In genomic region chr4:62369091-62369490, GRCm38 (mm10) we compare ENCODE assay signal across 25 mouse cellular contexts. TPM values are rescaled to one million over a fixed set of nuclear protein-coding genes. Genes with fewer than 3 reads are reported as not detected.
DNase-seq lines count a peak whose midpoint lies in the region; ATAC-seq and TF ChIP-seq lines count a peak whose summit lies in the region.
"Had no signal": no experiment of that assay in that cellular context is flagged by ENCODE, and none has a peak within 500 bp of the region (broad histone marks: within the 10 kb centered on the region; RNA-seq: fewer than 3 reads in every experiment).

No protein-coding gene starts in this region.

- no peak overlapping the region; the same call in 1 of the 2 replicates for H3K27ac ChIP-seq in liver, adult 2 months (replicated peaks; ENCODE audit: insufficient read depth, low read depth, low read length)
- peak overlapping the region; percentile 74 for H3K27ac ChIP-seq in liver, embryonic 14.5 days
- no peak overlapping the region for H3K27ac ChIP-seq in hindbrain, embryonic 14.5 days
- H3K27ac ChIP-seq: forebrain, embryonic 10.5 days; forebrain, embryonic 15.5 days; hindbrain, embryonic 13.5 days; kidney, embryonic 15.5 days; layer of hippocampus, adult 2 months; limb, embryonic 10.5 days; limb, embryonic 15.5 days had no signal

- no peak overlapping the region for H3K4me3 ChIP-seq in liver, adult 2 months (ENCODE audit: insufficient read depth, low read depth, low read length)
- H3K4me3 ChIP-seq in liver, embryonic 14.5 days (ENCODE audit: insufficient read depth in 1 of 2, low read depth in 2 of 2, low read length in 2 of 2), result no peak overlapping the region
- H3K4me3 ChIP-seq in hindbrain, embryonic 14.5 days (replicated peaks; ENCODE audit: low read length), result no peak overlapping the region
- H3K4me3 ChIP-seq: forebrain, embryonic 10.5 days; forebrain, embryonic 15.5 days; hindbrain, embryonic 13.5 days; kidney, embryonic 15.5 days; layer of hippocampus, adult 2 months; limb, embryonic 10.5 days; limb, embryonic 15.5 days had no signal

- no peak overlapping the region for H3K9ac ChIP-seq in liver, adult 2 months (ENCODE audit: low read depth, low read length)
- peak overlapping the region; percentile 34 for H3K9ac ChIP-seq in liver, embryonic 14.5 days (replicated peaks)
- no peak overlapping the region for H3K9ac ChIP-seq in hindbrain, embryonic 14.5 days
- H3K9ac ChIP-seq: forebrain, embryonic 15.5 days; hindbrain, embryonic 13.5 days; kidney, embryonic 15.5 days; limb, embryonic 15.5 days had no signal

- ATAC-seq in erythroid progenitor cell, adult 5-6 weeks (replicated peaks; ENCODE audit: low FRiP score, poor library complexity, severe bottlenecking), result peak; percentile 60
- ATAC-seq in liver, embryonic 14.5 days (ENCODE audit: insufficient read depth), result peak; percentile 77
- ATAC-seq in megakaryocyte-erythroid progenitor cell, adult 5-6 weeks (replicated peaks; ENCODE audit: low FRiP score, low TSS enrichment, poor library complexity, severe bottlenecking), result peak; percentile 58
- ATAC-seq in cerebellum, adult (ENCODE audit: insufficient number of reproducible peaks, low FRiP score, low TSS enrichment), result no peak
- no peak for ATAC-seq in hindbrain, embryonic 14.5 days (ENCODE audit: low FRiP score)
- ATAC-seq: CD4-positive, CD25-positive, alpha-beta regulatory T cell, adult 4 months; forebrain, embryonic 15.5 days; lung, postnatal 0 days had no signal

- 0 out of 2 replicates have a peak, but pooled peaks cover 3% of the 10 kb centered on the region for H3K36me3 ChIP-seq in liver, adult 2 months (ENCODE audit: control insufficient read depth, insufficient read depth, low read length)
- H3K36me3 ChIP-seq in liver, embryonic 14.5 days (replicated peaks; ENCODE audit: control insufficient read depth, insufficient read depth, low read depth), result no peaks in the 10 kb centered on the region
- H3K36me3 ChIP-seq in hindbrain, embryonic 14.5 days (replicated peaks; ENCODE audit: control insufficient read depth, insufficient read depth), result no peaks in the 10 kb centered on the region
- H3K36me3 ChIP-seq: forebrain, embryonic 10.5 days; forebrain, embryonic 15.5 days; hindbrain, embryonic 13.5 days; kidney, embryonic 15.5 days; limb, embryonic 10.5 days; limb, embryonic 15.5 days had no signal

- WGBS in liver, adult 2 months, result 20% methylated on average over 3 of the region's 3 CpGs
- WGBS in liver, embryonic 14.5 days (ENCODE audit: insufficient replicate concordance), result 4% methylated on average over 3 of the region's 3 CpGs
- 84% methylated on average over 3 of the region's 3 CpGs for WGBS in hindbrain, embryonic 14.5 days

- H3K79me2 ChIP-seq in liver, adult 2 months (ENCODE audit: control insufficient read depth, insufficient read depth, low read length), result peaks cover 36% of the 10 kb centered on the region

- TF ChIP-seq EP300 in liver, embryonic 14.5 days (IDR thresholded peaks at IDR 0.05; ENCODE audit: low read depth), result peak; percentile 66

- no peaks in the 10 kb centered on the region for H3K27me3 ChIP-seq in liver, adult 2 months (ENCODE audit: control insufficient read depth, insufficient read depth, low read length)
- no peaks in the 10 kb centered on the region for H3K27me3 ChIP-seq in liver, embryonic 14.5 days (ENCODE audit: control insufficient read depth, insufficient read depth, low read length)
- no peaks in the 10 kb centered on the region for H3K27me3 ChIP-seq in hindbrain, embryonic 14.5 days (ENCODE audit: control insufficient read depth, insufficient read depth, low read length)
- H3K27me3 ChIP-seq: forebrain, embryonic 15.5 days; hindbrain, embryonic 13.5 days; kidney, embryonic 15.5 days; limb, embryonic 15.5 days had no signal

- peak overlapping the region; percentile 52 for H3K4me2 ChIP-seq in liver, embryonic 14.5 days (ENCODE audit: low read depth)
- no peak overlapping the region for H3K4me2 ChIP-seq in hindbrain, embryonic 14.5 days (replicated peaks)
- H3K4me2 ChIP-seq: forebrain, embryonic 15.5 days; hindbrain, embryonic 13.5 days; kidney, embryonic 15.5 days; limb, embryonic 15.5 days had no signal

- H3K9me3 ChIP-seq in liver, embryonic 14.5 days (ENCODE audit: control insufficient read depth, low read length), result no peaks in the 10 kb centered on the region
- no peaks in the 10 kb centered on the region for H3K9me3 ChIP-seq in hindbrain, embryonic 14.5 days (ENCODE audit: control insufficient read depth, low read length)
- H3K9me3 ChIP-seq: forebrain, embryonic 10.5 days; forebrain, embryonic 15.5 days; hindbrain, embryonic 13.5 days; kidney, embryonic 15.5 days; limb, embryonic 10.5 days; limb, embryonic 15.5 days had no signal

- DNase-seq in liver, adult 2 months (ENCODE audit: extremely low read depth, low read depth, low spot score), result peak; percentile 79
- no peak for DNase-seq in liver
- DNase-seq in liver, embryonic 14.5 days (ENCODE audit: low read depth in 3 of 3, low spot score in 3 of 3), result no peak
- no peak for DNase-seq in cerebellum, adult 8-10 months
- DNase-seq in hindbrain, embryonic 14.5 days (ENCODE audit: low spot score), result no peak
- DNase-seq: adrenal gland, adult 8-10 months; cerebellum, adult 2 months; cerebellum, postnatal 25 days; heart, postnatal 4 days; kidney, adult 18-20 months; kidney, postnatal 25 days; lung, postnatal 4 days; midbrain, embryonic 14.5 days had no signal

- TF ChIP-seq CTCF in liver, adult 2 months (IDR thresholded peaks at IDR 0.05; ENCODE audit: low read depth, low read length), result no peak
- TF ChIP-seq CTCF in liver, embryonic 14.5 days (IDR thresholded peaks at IDR 0.05; ENCODE audit: low read depth), result no peak

- TF ChIP-seq POLR2A in liver, adult 2 months (IDR thresholded peaks at IDR 0.05; ENCODE audit: extremely low read depth, insufficient read depth, low read length), result no peak

- H3K4me1 ChIP-seq in liver, adult 2 months (ENCODE audit: control insufficient read depth, insufficient read depth, low read length), result peaks cover 50% of the 10 kb centered on the region
- peaks cover 61 to 68% of the 10 kb centered on the region in 2 experiments for H3K4me1 ChIP-seq in liver, embryonic 14.5 days (replicated peaks; ENCODE audit: control insufficient read depth in 2 of 2, insufficient read depth in 2 of 2, low read length in 1 of 2)
- no peaks in the 10 kb centered on the region for H3K4me1 ChIP-seq in hindbrain, embryonic 14.5 days (replicated peaks; ENCODE audit: control insufficient read depth, insufficient read depth, low read length)
- H3K4me1 ChIP-seq: forebrain, embryonic 15.5 days; hindbrain, embryonic 13.5 days had no signal

RNA-seq across cellular contexts. Expression of gene Slc31a1, which starts 8.6 kb away (rescaled TPM):
- total RNA-seq in liver, adult 2 months (2014; rRNA removed), result 88.4 and 91.4 TPM in 2 replicates
- 75.3 and 81.5 TPM in 2 replicates for polyA plus RNA-seq in liver, adult 2 months (2012; rRNA removed)
- total RNA-seq in erythroid progenitor cell, adult 5-6 weeks (2015; ENCODE audit: low replicate concordance), result 6.7 and 10.1 TPM in 2 replicates
- total RNA-seq in erythroid progenitor cell, adult 5-6 weeks (2017; ENCODE audit: low replicate concordance), result 4.2 and 4.5 TPM in 2 replicates
- 17.3 and 22.4 TPM in 2 replicates for polyA plus RNA-seq in liver, embryonic 14.5 days (2012; rRNA removed)
- polyA plus RNA-seq in liver, embryonic 14.5 days (2014; fragmentation: Nextera tagmentation; extraction: Ambion mirVana), result 36.6 and 41.3 TPM in 2 replicates
- 19.4 and 22.7 TPM in 2 replicates for total RNA-seq in megakaryocyte-erythroid progenitor cell, adult 5-6 weeks (2014; fragmentation: Nextera tagmentation)
- total RNA-seq in megakaryocyte-erythroid progenitor cell, adult 5-6 weeks (2017), result 19.7 and 21.2 TPM in 2 replicates
- polyA plus RNA-seq in hindbrain, embryonic 14.5 days (2014; fragmentation: Nextera tagmentation; extraction: Ambion mirVana), result 47.1 and 48.9 TPM in 2 replicates

RNA-seq across cellular contexts. Expression of gene Fkbp15, which starts 8.7 kb away (rescaled TPM):
- total RNA-seq in liver, adult 2 months (2014; rRNA removed), result 22.7 and 24.5 TPM in 2 replicates
- 17.4 and 20.0 TPM in 2 replicates for polyA plus RNA-seq in liver, adult 2 months (2012; rRNA removed)
- total RNA-seq in erythroid progenitor cell, adult 5-6 weeks (2015; ENCODE audit: low replicate concordance), result 23.1 and 29.9 TPM in 2 replicates
- 35.2 and 49.7 TPM in 2 replicates for total RNA-seq in erythroid progenitor cell, adult 5-6 weeks (2017; ENCODE audit: low replicate concordance)
- polyA plus RNA-seq in liver, embryonic 14.5 days (2012; rRNA removed), result 7.4 and 9.6 TPM in 2 replicates
- polyA plus RNA-seq in liver, embryonic 14.5 days (2014; fragmentation: Nextera tagmentation; extraction: Ambion mirVana), result 9.7 and 11.2 TPM in 2 replicates
- 29.0 and 33.9 TPM in 2 replicates for total RNA-seq in megakaryocyte-erythroid progenitor cell, adult 5-6 weeks (2014; fragmentation: Nextera tagmentation)
- total RNA-seq in megakaryocyte-erythroid progenitor cell, adult 5-6 weeks (2017), result 37.6 and 48.6 TPM in 2 replicates
- 23.5 and 24.3 TPM in 2 replicates for polyA plus RNA-seq in hindbrain, embryonic 14.5 days (2014; fragmentation: Nextera tagmentation; extraction: Ambion mirVana)

RNA-seq across cellular contexts. Expression of gene Cdc26, which starts 39.4 kb away (rescaled TPM):
- 46.9 and 52.6 TPM in 2 replicates for total RNA-seq in liver, adult 2 months (2014; rRNA removed)
- polyA plus RNA-seq in liver, adult 2 months (2012; rRNA removed), result 13.5 and 14.8 TPM in 2 replicates
- total RNA-seq in erythroid progenitor cell, adult 5-6 weeks (2015; ENCODE audit: low replicate concordance), result 54.5 and 68.1 TPM in 2 replicates
- total RNA-seq in erythroid progenitor cell, adult 5-6 weeks (2017; ENCODE audit: low replicate concordance), result 17.9 and 37.6 TPM in 2 replicates
- polyA plus RNA-seq in liver, embryonic 14.5 days (2012; rRNA removed), result 24.1 and 40.2 TPM in 2 replicates
- polyA plus RNA-seq in liver, embryonic 14.5 days (2014; fragmentation: Nextera tagmentation; extraction: Ambion mirVana), result 65.7 and 71.0 TPM in 2 replicates
- 115 and 170 TPM in 2 replicates for total RNA-seq in megakaryocyte-erythroid progenitor cell, adult 5-6 weeks (2014; fragmentation: Nextera tagmentation)
- 121 and 186 TPM in 2 replicates for total RNA-seq in megakaryocyte-erythroid progenitor cell, adult 5-6 weeks (2017)
- 83.1 and 95.1 TPM in 2 replicates for polyA plus RNA-seq in hindbrain, embryonic 14.5 days (2014; fragmentation: Nextera tagmentation; extraction: Ambion mirVana)

RNA-seq across cellular contexts. Expression of gene Prpf4, which starts 39.5 kb away (rescaled TPM):
- total RNA-seq in liver, adult 2 months (2014; rRNA removed), result 3.9 and 4.6 TPM in 2 replicates
- 4.4 and 7.3 TPM in 2 replicates for polyA plus RNA-seq in liver, adult 2 months (2012; rRNA removed)
- total RNA-seq in erythroid progenitor cell, adult 5-6 weeks (2015; ENCODE audit: low replicate concordance), result 12.6 and 15.9 TPM in 2 replicates
- 13.6 and 14.2 TPM in 2 replicates for total RNA-seq in erythroid progenitor cell, adult 5-6 weeks (2017; ENCODE audit: low replicate concordance)
- polyA plus RNA-seq in liver, embryonic 14.5 days (2012; rRNA removed), result 8.3 and 9.8 TPM in 2 replicates
- polyA plus RNA-seq in liver, embryonic 14.5 days (2014; fragmentation: Nextera tagmentation; extraction: Ambion mirVana), result 9.0 and 10.3 TPM in 2 replicates
- total RNA-seq in megakaryocyte-erythroid progenitor cell, adult 5-6 weeks (2014; fragmentation: Nextera tagmentation), result 18.3 and 29.0 TPM in 2 replicates
- total RNA-seq in megakaryocyte-erythroid progenitor cell, adult 5-6 weeks (2017), result 22.0 and 25.4 TPM in 2 replicates
- polyA plus RNA-seq in hindbrain, embryonic 14.5 days (2014; fragmentation: Nextera tagmentation; extraction: Ambion mirVana), result 15.0 and 16.1 TPM in 2 replicates

Comparison
In these comparisons a context has a peak if more than half of its experiments do, and no peak if none do; other contexts are left out.
1. ATAC-seq: peak in erythroid progenitor cell, adult 5-6 weeks (single experiment), liver, embryonic 14.5 days (single experiment) and megakaryocyte-erythroid progenitor cell, adult 5-6 weeks (single experiment); none in cerebellum, adult (single experiment) and hindbrain, embryonic 14.5 days (single experiment).